Mouse (Mus musculus) kidney, embryonic 14.5 days (tissue): Measurements from ENCODE around the gene Fcer2a. TPM values are rescaled to one million over a fixed set of nuclear protein-coding genes. Genes with fewer than 3 reads are reported as not detected.

Experiments used
- ATAC-seq: fragments of 200-750 bp; cut with Nextera tagmentation; 2 replicates; pipeline ENCODE4 v1.8.0; 2017; ENCODE audit warnings: moderate number of reproducible peaks, mild to moderate bottlenecking, moderate TSS enrichment, moderate library complexity; ENCODE audit not compliant: low FRiP score, low TSS enrichment
- H3K27ac ChIP-seq: fragments of 300-500 bp; sonication (generic); 2 replicates; pipeline ENCODE4 v1.5.1; 2014; ENCODE audit warnings: low read depth, mild to moderate bottlenecking, low read length, moderate library complexity, mixed read lengths
- H3K27me3 ChIP-seq: fragments of 300-500 bp; sonication (generic); 2 replicates; pipeline ENCODE4 v1.6.1; 2014; ENCODE audit warnings: mild to moderate bottlenecking, low read length; ENCODE audit not compliant: control insufficient read depth, insufficient read depth
- H3K36me3 ChIP-seq: fragments of 300-500 bp; sonication (generic); 2 replicates; pipeline ENCODE4 v1.6.1; 2014; ENCODE audit warnings: low read length, mixed read lengths; ENCODE audit not compliant: control insufficient read depth, insufficient read depth
- H3K4me1 ChIP-seq: fragments of 300-500 bp; sonication (generic); 2 replicates; pipeline ENCODE4 v1.6.1; 2014; ENCODE audit warnings: low read length, mixed read lengths; ENCODE audit not compliant: control insufficient read depth, insufficient read depth
- H3K4me2 ChIP-seq: fragments of 300-500 bp; sonication (generic); replicated peaks from 2 replicates; pipeline ENCODE4 v1.6.1; 2014; ENCODE audit warnings: low read depth, mild to moderate bottlenecking, low read length
- H3K4me3 ChIP-seq: fragments of 300-500 bp; sonication (generic); 2 replicates; pipeline ENCODE4 v1.5.1; 2014; ENCODE audit warnings: mild to moderate bottlenecking, low read length
- H3K9ac ChIP-seq: fragments of 300-500 bp; sonication (generic); 2 replicates; pipeline ENCODE4 v1.6.1; 2014; ENCODE audit warnings: low read depth, mild to moderate bottlenecking, low read length, moderate library complexity
- H3K9me3 ChIP-seq: fragments of 300-500 bp; sonication (generic); 2 replicates; pipeline ENCODE4 v1.6.1; 2016; ENCODE audit warnings: low read length; ENCODE audit not compliant: control insufficient read depth
- WGBS: fragments of 180-500 bp; shearing (Covaris S2); extraction: QIAGEN DNeasy Blood & Tissue Kit; methylation state at CpG from one replicate; pipeline ENCODE4 v1.1.7; 2014; 5-methylcytosine and 5-hydroxymethylcytosine counted together
- polyA plus RNA-seq: library from polyadenylated mRNA; unstranded; fragments of >200 nt; fragmentation: Nextera tagmentation; extraction: Ambion mirVana; gene quantifications from 2 replicates; pipeline ENCODE4 v1.2.1, GENCODE M21; 2014

Gene Fcer2a
- polyA plus RNA-seq, 1 experiment from 2014 or later: 0.30 TPM

- Histone ChIP-seq H3K9me3 (no peaks in the 10 kb centered on the region), H3K9ac (no peak overlapping the region), H3K27me3 (no peaks in the 10 kb centered on the region), H3K27ac (no peak overlapping the region), H3K4me3 (no peak overlapping the region), H3K4me1 (0 out of 2 replicates have a peak, but pooled peaks cover 6% of the 10 kb centered on the region), H3K4me2 (no peak overlapping the region), H3K36me3 (no peaks in the 10 kb centered on the region)
- 52% methylated on average over 2 of the region's 2 CpGs for WGBS
- no peak for ATAC-seq
Observed at GRCm38 (mm10) chr8:3648268-3648667, 45.7 kb downstream of the Fcer2a start.

DNA sequence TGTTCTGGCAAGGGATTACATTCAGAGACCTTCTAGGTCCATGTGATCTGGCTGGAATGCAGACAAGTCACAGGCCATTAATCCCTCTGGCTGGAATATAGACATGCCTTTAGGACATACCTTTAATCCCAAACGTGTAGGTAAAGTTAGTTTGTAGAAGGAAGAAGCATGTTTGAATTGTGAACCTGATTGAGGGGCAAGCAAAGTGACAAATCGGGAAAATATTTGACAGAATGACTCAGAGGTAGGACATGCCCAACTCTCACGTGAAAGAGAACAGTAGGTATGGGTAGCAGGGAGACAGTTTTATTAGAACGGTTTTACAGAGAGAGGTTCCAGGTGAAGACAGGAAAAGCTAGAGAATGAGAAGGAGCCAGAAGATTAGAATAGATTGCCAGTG lies 46.4 kb downstream of the Fcer2a start:
- 65% methylated on average over 4 of the region's 4 CpGs for WGBS
- Histone ChIP-seq H3K4me3 (no peak overlapping the region), H3K9ac (no peak overlapping the region), H3K4me1 (0 out of 2 replicates have a peak, but pooled peaks cover 6% of the 10 kb centered on the region), H3K27ac (no peak overlapping the region), H3K9me3 (no peaks in the 10 kb centered on the region), H3K4me2 (no peak overlapping the region), H3K27me3 (no peaks in the 10 kb centered on the region), H3K36me3 (no peaks in the 10 kb centered on the region)
- ATAC-seq: no peak

DNA sequence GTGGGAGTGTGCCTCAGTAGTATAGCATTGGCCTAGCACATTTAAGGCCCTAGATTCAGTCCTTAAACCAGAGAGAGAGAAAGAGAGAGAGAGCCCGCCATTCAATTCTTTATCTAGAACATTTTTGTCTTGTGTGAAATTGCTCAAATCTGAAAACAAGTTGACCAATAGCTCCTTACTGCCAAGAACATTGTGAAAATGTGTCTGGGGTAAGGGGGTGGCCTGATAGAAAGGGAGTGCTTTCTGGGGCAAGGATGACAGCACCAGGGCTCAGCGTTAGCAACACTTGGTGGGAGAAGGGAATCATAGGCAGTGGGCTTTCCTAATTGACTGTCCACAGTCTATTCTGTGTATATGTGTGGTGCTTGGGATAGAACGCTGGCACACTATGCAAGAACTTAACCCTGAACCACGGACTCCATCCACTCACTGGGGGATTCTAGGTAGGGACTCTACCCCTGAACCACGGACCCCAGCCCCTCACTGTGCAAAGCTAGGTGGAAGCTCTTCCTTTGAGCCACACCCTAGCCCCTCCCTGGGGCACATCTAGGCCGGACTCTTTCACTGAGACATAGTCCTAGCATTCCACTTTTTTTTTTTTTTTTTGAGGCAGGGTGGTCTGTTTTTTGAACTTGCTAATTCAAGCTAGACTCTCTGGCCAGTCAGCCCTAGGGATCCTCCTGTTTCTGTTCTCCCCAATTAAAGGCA lies 47.0 kb downstream of the Fcer2a start:
- Histone ChIP-seq H3K9ac (no peak overlapping the region), H3K4me2 (no peak overlapping the region), H3K4me1 (0 out of 2 replicates have a peak, but pooled peaks cover 6% of the 10 kb centered on the region), H3K4me3 (no peak overlapping the region), H3K36me3 (no peaks in the 10 kb centered on the region), H3K27ac (no peak overlapping the region), H3K27me3 (no peaks in the 10 kb centered on the region), H3K9me3 (no peaks in the 10 kb centered on the region)
- ATAC-seq: no peak; the same call in 1 of the 2 replicates
- 78% methylated on average over 6 of the region's 6 CpGs for WGBS

DNA sequence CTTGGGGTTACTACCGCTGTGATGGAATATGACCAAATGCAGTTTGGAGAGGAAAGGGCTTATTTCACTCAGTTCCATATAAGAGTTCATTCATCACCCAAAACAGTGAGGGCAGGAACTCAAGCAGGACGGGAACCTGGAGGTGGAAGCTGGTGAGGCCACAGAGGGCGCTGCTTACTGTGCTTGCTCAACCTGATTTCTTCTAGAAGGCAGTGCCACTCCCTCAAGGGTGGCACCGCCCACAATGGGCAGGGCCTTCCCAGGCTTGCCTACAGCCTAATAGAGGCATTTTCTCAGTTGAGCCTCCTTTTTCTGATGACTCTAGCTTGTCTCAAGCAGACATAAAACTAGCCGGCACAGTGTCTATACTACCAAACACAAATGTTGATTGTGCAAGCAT lies 48.2 kb downstream of the Fcer2a start:
- 23% methylated on average over 5 of the region's 5 CpGs for WGBS

More for the DNA sequence above, 48.2 kb downstream of the Fcer2a start:
- Histone ChIP-seq H3K4me1 (0 out of 2 replicates have a peak, but pooled peaks cover 6% of the 10 kb centered on the region), H3K36me3 (no peaks in the 10 kb centered on the region), H3K27ac (no peak overlapping the region), H3K4me3 (no peak overlapping the region), H3K9ac (no peak overlapping the region), H3K4me2 (no peak overlapping the region), H3K9me3 (no peaks in the 10 kb centered on the region), H3K27me3 (no peaks in the 10 kb centered on the region)
- ATAC-seq: peak; percentile 24; the same call in 1 of the 2 replicates

Other genes starting within 250 kb of the Fcer2a start
- gene Pex11g, start 226.5 kb downstream of the Fcer2a start, polyA plus RNA-seq: 3.7 and 4.4 TPM in 2 replicates
- not detected in 2 replicates for gene Tex45, start 223.3 kb downstream of the Fcer2a start, polyA plus RNA-seq
- gene Zfp358, start 201.0 kb downstream of the Fcer2a start, polyA plus RNA-seq: 27.9 and 47.9 TPM in 2 replicates
- 29.3 and 39.9 TPM in 2 replicates for gene Mcoln1, start 193.7 kb downstream of the Fcer2a start, polyA plus RNA-seq
- gene Pnpla6, start 178.8 kb downstream of the Fcer2a start, polyA plus RNA-seq: 21.0 and 25.6 TPM in 2 replicates
- gene C330021F23Rik, start 126.2 kb downstream of the Fcer2a start, polyA plus RNA-seq: 6.9 and 11.2 TPM in 2 replicates
- gene Camsap3, start 106.9 kb downstream of the Fcer2a start, polyA plus RNA-seq: 14.1 and 18.1 TPM in 2 replicates
- 42.2 and 67.7 TPM in 2 replicates for gene Xab2, start 72.9 kb downstream of the Fcer2a start, polyA plus RNA-seq
- gene Pet100, start 72.6 kb downstream of the Fcer2a start, polyA plus RNA-seq: 84.5 and 132 TPM in 2 replicates
- gene Pcp2, start 68.6 kb downstream of the Fcer2a start, polyA plus RNA-seq: 0.96 and 1.0 TPM in 2 replicates
- 50.7 and 70.8 TPM in 2 replicates for gene Stxbp2, start 63.2 kb downstream of the Fcer2a start, polyA plus RNA-seq
- 0.46 and 0.73 TPM in 2 replicates for gene Retn, start 38.4 kb downstream of the Fcer2a start, polyA plus RNA-seq
- 0.28 and 0.30 TPM in 2 replicates for gene Mcemp1, start 28.4 kb downstream of the Fcer2a start, polyA plus RNA-seq
- gene Fcor, start 21.8 kb downstream of the Fcer2a start, polyA plus RNA-seq: 17.8 and 20.6 TPM in 2 replicates
- gene Trappc5, start 17.9 kb downstream of the Fcer2a start, polyA plus RNA-seq: 28.9 and 29.9 TPM in 2 replicates
- gene Clec4g, start 26.5 kb upstream of the Fcer2a start, polyA plus RNA-seq: 0.45 TPM in 1 of 2 replicates, not detected in the other
- gene Cd209a, start 54.8 kb upstream of the Fcer2a start, polyA plus RNA-seq: not detected in 2 replicates
- not detected in 2 replicates for gene Cd209e, start 160.1 kb upstream of the Fcer2a start, polyA plus RNA-seq
- not detected in 2 replicates for gene Cd209d, start 184.4 kb upstream of the Fcer2a start, polyA plus RNA-seq
- gene Cd209b, start 232.7 kb upstream of the Fcer2a start, polyA plus RNA-seq: not detected in 2 replicates